Mouse (Mus musculus) CH12.LX (cell line): Measurements from ENCODE around the gene Gm20532.

Experiments
- HCFC1 ChIP-seq: IDR thresholded peaks from 2 replicates; pipeline ENCODE4 v1.6.1; 2012; ENCODE audit warnings: low read depth, mild to moderate bottlenecking, inconsistent platforms, low read length, improper control_type of control experiment
- JUND ChIP-seq: conservative IDR thresholded peaks from 2 replicates; pipeline ENCODE4 v1.6.1; 2011; ENCODE audit warnings: low read depth, low read length, improper control_type of control experiment

DNA sequence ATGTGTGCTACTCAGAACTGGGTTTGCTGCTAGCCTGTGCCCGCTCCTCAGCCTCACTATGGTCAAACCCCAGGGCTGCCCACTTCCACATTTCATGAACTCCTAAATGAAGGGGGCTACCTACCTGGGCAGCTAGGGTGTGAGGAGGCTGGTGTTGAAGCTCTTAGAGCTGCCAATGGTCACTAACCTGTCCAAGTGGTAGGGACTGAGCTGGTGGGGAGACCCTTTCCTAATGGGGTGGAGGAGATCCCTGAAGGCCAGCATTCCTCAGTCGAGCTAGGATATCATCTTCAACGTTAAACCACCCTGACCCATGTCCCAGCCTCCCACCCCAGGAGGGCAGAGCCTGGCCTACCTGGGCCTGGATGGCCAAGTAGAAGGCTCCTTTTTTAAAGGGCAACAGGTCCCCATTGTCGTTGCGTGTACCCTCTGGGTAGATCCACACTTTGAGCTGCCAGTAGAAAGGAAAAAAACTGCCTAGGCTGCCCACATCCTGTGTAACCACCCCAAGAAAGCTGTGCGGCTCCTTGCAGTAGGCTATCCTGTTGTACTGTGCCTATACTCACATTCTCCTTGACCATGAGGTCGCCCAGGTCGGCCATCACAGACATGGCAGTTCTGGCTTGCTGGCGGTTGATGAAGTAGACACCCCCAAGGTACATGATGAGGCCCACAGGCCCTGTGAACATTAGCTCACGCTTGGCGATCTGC is 9.4 kb downstream of the Gm20532 start:
- TF ChIP-seq JUND: no peak
- TF ChIP-seq HCFC1: no peak
